Mouse (Mus musculus): ENCODE results near the gene Col3a1.

Gene Col3a1

GRCm38 (mm10) chr1:45381866-45382265 lies 70.5 kb downstream of the Col3a1 start:
- CTCF ChIA-PET = no interaction called here
